Mouse (Mus musculus) CH12.LX (cell line): ENCODE measurements at regions not wholly inside any gene's neighbourhood (a gene's known extent, or its start where the extent isn't known, plus 50 kb on each side); places are given as distances from the start of the nearest gene placed in this dataset.

Source experiments
- DNase-seq: peaks from one replicate; pipeline ENCODE4 v3.0.0-alpha.2; 2013; ENCODE audit errors: extremely low read depth
- H3K27ac ChIP-seq: 2 replicates; pipeline ENCODE4 v1.5.1; 2012; ENCODE audit warnings: low read depth, mild to moderate bottlenecking, control low read depth, moderate library complexity; ENCODE audit not compliant: insufficient read depth
- H3K27me3 ChIP-seq: replicated peaks from 2 replicates; pipeline ENCODE3; 2012; ENCODE audit warnings: inconsistent platforms
- H3K36me3 ChIP-seq, 2 experiments: replicated peaks in 1 of 2; 2 replicates each; pipeline versions ENCODE3 to v1.6.1; 2012; ENCODE audit warnings: inconsistent platforms in 1 of 2, low read length in 1 of 2, mild to moderate bottlenecking in 1 of 2, mixed read lengths in 1 of 2, moderate library complexity in 1 of 2; ENCODE audit not compliant: control insufficient read depth in 1 of 2, insufficient read depth in 1 of 2
- H3K4me1 ChIP-seq, 2 experiments: 2 replicates each; pipeline ENCODE4 v1.6.1; 2012; ENCODE audit warnings: inconsistent platforms in 1 of 2, moderate library complexity in 1 of 2; ENCODE audit not compliant: insufficient read depth in 2 of 2, control insufficient read depth in 1 of 2
- H3K4me2 ChIP-seq: 2 replicates; pipeline ENCODE4 v1.6.1; 2012; ENCODE audit warnings: low read depth, mild to moderate bottlenecking, control low read depth; ENCODE audit not compliant: poor library complexity, insufficient read depth, severe bottlenecking
- H3K4me3 ChIP-seq, 3 experiments: fragments of 150-350 bp in 1 of 3; sonication (generic) in 1 of 3; replicated peaks in 1 of 3; 2 replicates each; pipeline versions ENCODE3 to v1.5.1; 2011 to 2012; ENCODE audit warnings: low read depth in 2 of 3, low read length in 2 of 3, mild to moderate bottlenecking in 2 of 3, moderate library complexity in 2 of 3, control low read depth in 1 of 3, improper control_type of control experiment in 1 of 3, inconsistent platforms in 1 of 3, mixed read lengths in 1 of 3; ENCODE audit not compliant: poor library complexity in 1 of 3
- H3K79me2 ChIP-seq: replicated peaks from 2 replicates; pipeline ENCODE4 v1.6.1; 2012; ENCODE audit warnings: mild to moderate bottlenecking, moderate library complexity; ENCODE audit not compliant: control insufficient read depth, poor library complexity, insufficient read depth, severe bottlenecking; ENCODE audit errors: extremely low read depth
- H3K9ac ChIP-seq: 2 replicates; pipeline ENCODE4 v1.6.1; 2012; ENCODE audit warnings: low read depth, mild to moderate bottlenecking, control low read depth, moderate library complexity; ENCODE audit not compliant: insufficient read depth
- H3K9me3 ChIP-seq: replicated peaks from 2 replicates; pipeline ENCODE3; 2012; ENCODE audit warnings: low read length, inconsistent platforms, mixed read lengths
- BHLHE40 ChIP-seq: IDR thresholded peaks from 2 replicates; pipeline ENCODE4 v1.6.1; 2011; ENCODE audit warnings: mild to moderate bottlenecking, low read depth, low read length, improper control_type of control experiment
- CHD1 ChIP-seq: IDR thresholded peaks from 2 replicates; pipeline ENCODE4 v1.6.1; 2012; ENCODE audit warnings: low read depth, low read length, improper control_type of control experiment, inconsistent platforms
- CHD2 ChIP-seq: IDR thresholded peaks from 2 replicates; pipeline ENCODE4 v1.6.1; 2011; ENCODE audit warnings: low read length, improper control_type of control experiment
- CTCF ChIP-seq, 2 experiments: IDR thresholded peaks in 1 of 2; conservative IDR thresholded peaks in 1 of 2; 2 replicates each; pipeline ENCODE4 v1.5.1; 2011 to 2012; ENCODE audit warnings: low read depth in 2 of 2, low read length in 2 of 2, improper control_type of control experiment in 1 of 2, inconsistent platforms in 1 of 2, mild to moderate bottlenecking in 1 of 2, moderate library complexity in 1 of 2
- ELF1 ChIP-seq: IDR thresholded peaks from 2 replicates; pipeline ENCODE4 v1.6.1; 2014; ENCODE audit warnings: low read depth, mild to moderate bottlenecking, inconsistent platforms, low read length, improper control_type of control experiment
- JUN ChIP-seq: IDR thresholded peaks from 2 replicates; pipeline ENCODE4 v1.6.1; 2011; ENCODE audit warnings: low read depth, mild to moderate bottlenecking, low read length, improper control_type of control experiment, moderate library complexity; ENCODE audit not compliant: insufficient read depth
- KAT2A ChIP-seq: IDR thresholded peaks from 2 replicates; pipeline ENCODE4 v1.6.1; 2012; ENCODE audit warnings: low read length, improper control_type of control experiment, inconsistent platforms; ENCODE audit not compliant: insufficient replicate concordance
- MAX ChIP-seq: IDR thresholded peaks from 2 replicates; pipeline ENCODE4 v1.6.1; 2011; ENCODE audit warnings: low read length, improper control_type of control experiment
- MEF2A ChIP-seq: IDR thresholded peaks from 2 replicates; pipeline ENCODE4 v1.6.1; 2014; ENCODE audit warnings: low read depth, mild to moderate bottlenecking, inconsistent platforms, low read length, improper control_type of control experiment, borderline replicate concordance
- NELFE ChIP-seq: IDR thresholded peaks from 2 replicates; pipeline ENCODE4 v1.6.1; 2011; ENCODE audit warnings: low read depth, low read length, improper control_type of control experiment
- NRF1 ChIP-seq: IDR thresholded peaks from 2 replicates; pipeline ENCODE4 v1.6.1; 2014; ENCODE audit warnings: low read depth, mild to moderate bottlenecking, inconsistent platforms, low read length, improper control_type of control experiment, moderate library complexity
- POLR2A ChIP-seq: IDR thresholded peaks from 2 replicates; pipeline ENCODE4 v1.6.1; 2011; ENCODE audit warnings: low read depth, mild to moderate bottlenecking, improper control_type of control experiment, low read length
- POLR2AphosphoS2 ChIP-seq: IDR thresholded peaks from 2 replicates; pipeline ENCODE4 v1.6.1; 2011; ENCODE audit warnings: low read depth, low read length, improper control_type of control experiment
- SIN3A ChIP-seq: IDR thresholded peaks from 2 replicates; pipeline ENCODE4 v1.6.1; 2012; ENCODE audit warnings: low read length, improper control_type of control experiment, inconsistent platforms
- SMC3 ChIP-seq: IDR thresholded peaks from 2 replicates; pipeline ENCODE4 v1.6.1; 2011; ENCODE audit warnings: low read depth, low read length, improper control_type of control experiment
- UBTF ChIP-seq: IDR thresholded peaks from 2 replicates; pipeline ENCODE4 v1.6.1; 2012; ENCODE audit warnings: low read depth, mild to moderate bottlenecking, inconsistent platforms, low read length, improper control_type of control experiment, moderate library complexity
- USF1 ChIP-seq: IDR thresholded peaks from 2 replicates; pipeline ENCODE4 v1.6.1; 2014; ENCODE audit warnings: low read depth, mild to moderate bottlenecking, inconsistent platforms, low read length, improper control_type of control experiment
- USF2 ChIP-seq: conservative IDR thresholded peaks from 2 replicates; pipeline ENCODE4 v1.6.1; 2011; ENCODE audit warnings: low read depth, low read length, improper control_type of control experiment
- ZKSCAN1 ChIP-seq: IDR thresholded peaks from 2 replicates; pipeline ENCODE4 v1.6.1; 2012; ENCODE audit warnings: low read depth, inconsistent platforms, low read length, improper control_type of control experiment, borderline replicate concordance
- ZNF384 ChIP-seq: IDR thresholded peaks from 2 replicates; pipeline ENCODE4 v1.6.1; 2012; ENCODE audit warnings: low read depth, low read length, improper control_type of control experiment, inconsistent platforms
- dilution Hi-C: fragments of 300-500 bp; cut with MboI; formaldehyde crosslinking; loops from 2 replicates; pipeline ENCODE4 v1.14.3; 2020; ENCODE audit warnings: low sequenced_read_pairs; ENCODE audit not compliant: extremely low pct_unique_long_range_greater_than_20kb, extremely low pct_ligation_motif_present
- in situ Hi-C: fragments of 300-500 bp; cut with MboI; formaldehyde crosslinking; loops from 3 replicates; pipeline ENCODE4 v1.14.3; 2019; ENCODE audit warnings: low sequenced_read_pairs, low pct_ligation_motif_present, low pct_unique_long_range_greater_than_20kb, mixed read lengths

GRCm38 (mm10) chr9:113233370-113233769 lies 474.7 kb downstream of the Pdcd6ip start:
- dilution Hi-C loops (no loop called here), in situ Hi-C loops (no loop called here)
- no peaks in the 10 kb centered on the region for H3K36me3 ChIP-seq
- H3K79me2 ChIP-seq = no peaks in the 10 kb centered on the region
- H3K27me3 ChIP-seq = no peaks in the 10 kb centered on the region
- H3K9me3 ChIP-seq = peaks cover 26% of the 10 kb centered on the region
- no peak for DNase-seq
- TF ChIP-seq SIN3A (no peak), USF2 (no peak), UBTF (no peak), MAX (no peak), USF1 (no peak), KAT2A (no peak), BHLHE40 (no peak), ELF1 (no peak), NRF1 (no peak), SMC3 (no peak), CTCF (conservative IDR thresholded peaks at IDR 0.05 in 1 of 2, IDR thresholded peaks at IDR 0.05 in 1 of 2; ENCODE audit: low read depth in 2 of 2, low read length in 2 of 2) (no peak), CHD1 (no peak), MEF2A (no peak), ZKSCAN1 (no peak), CHD2 (no peak), ZNF384 (no peak)
- no peaks in the 10 kb centered on the region for H3K4me1 ChIP-seq
- H3K4me3 ChIP-seq = no peak overlapping the region
- H3K27ac ChIP-seq = no peak overlapping the region
- no peak overlapping the region for H3K9ac ChIP-seq
- no peak overlapping the region for H3K4me2 ChIP-seq

DNA sequence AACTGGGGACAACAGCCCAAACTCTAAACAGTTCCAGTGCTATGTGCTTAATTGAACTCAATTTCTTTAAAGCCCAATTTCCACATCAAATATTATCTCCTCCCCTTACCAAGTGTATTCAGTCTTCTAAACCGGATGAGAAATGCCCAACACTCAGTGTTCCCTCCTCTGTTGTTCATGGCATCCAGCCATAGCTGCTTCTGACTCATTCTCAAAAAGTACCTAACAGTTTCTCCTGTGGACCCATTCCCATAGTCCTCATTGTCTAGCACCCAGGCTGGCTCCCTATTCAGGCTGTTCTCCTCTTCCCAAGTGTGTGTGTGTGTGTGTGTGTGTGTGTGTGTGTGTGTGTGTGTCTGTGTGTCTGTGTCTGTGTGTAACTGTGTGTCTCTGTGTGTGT lies 478.7 kb downstream of the Pdcd6ip start:
- Histone ChIP-seq H3K9ac (no peak overlapping the region), H3K27ac (no peak overlapping the region), H3K27me3 (no peaks in the 10 kb centered on the region), H3K36me3 (no peaks in the 10 kb centered on the region), H3K4me3 (no peak overlapping the region), H3K9me3 (peaks cover 36% of the 10 kb centered on the region), H3K4me2 (no peak overlapping the region), H3K4me1 (no peaks in the 10 kb centered on the region), H3K79me2 (no peaks in the 10 kb centered on the region)
- no peak for DNase-seq
- dilution Hi-C loops (no loop called here), in situ Hi-C loops (no loop called here)
- TF ChIP-seq POLR2A (no peak), NRF1 (no peak), ELF1 (no peak), JUN (no peak), POLR2AphosphoS2 (no peak), UBTF (no peak), NELFE (no peak)
